Mouse (Mus musculus) heart, adult 18-20 months (tissue): Measurements from ENCODE around the gene Mprip. TPM values are rescaled to one million over a fixed set of nuclear protein-coding genes. Genes with fewer than 3 reads are reported as not detected.
A peak's percentile ranks its signal among the peaks of the same experiment; 100 is the strongest.

ENCODE experiments used
- DNase-seq, 2 experiments: peaks; one replicate each; pipeline ENCODE4 v3.0.0; 2021 to 2022; ENCODE audit warnings: mixed read lengths in 1 of 2
- total RNA-seq, 2 experiments: library from RNA; stranded (reverse); gene quantifications; 2 replicates each; pipeline ENCODE4 v1.2.3; 2021

The Mprip gene
- total RNA-seq, 2 experiments from 2014 or later, result 123 to 131 TPM

- peak; percentile 74 to 81 for DNase-seq
These were observed 98.1 kb downstream of the Mprip start for GRCm38 (mm10) chr11:59759178-59759577.

- DNase-seq, result no peak
These were observed 98.5 kb downstream of the Mprip start for GRCm38 (mm10) chr11:59759626-59760025.

GRCm38 (mm10) chr11:59760796-59761195, 99.7 kb downstream of the Mprip start:
- no peak for DNase-seq

GRCm38 (mm10) chr11:59769307-59769706, 108.2 kb downstream of the Mprip start:
- no peak for DNase-seq

- DNase-seq, result no peak
These were observed 108.6 kb downstream of the Mprip start for GRCm38 (mm10) chr11:59769738-59770137.

GRCm38 (mm10) chr11:59770753-59771152, 109.6 kb downstream of the Mprip start:
- no peak for DNase-seq

GRCm38 (mm10) chr11:59772291-59772690, 111.2 kb downstream of the Mprip start:
- no peak for DNase-seq

GRCm38 (mm10) chr11:59772902-59773301, 111.8 kb downstream of the Mprip start:
- DNase-seq, result no peak

- no peak for DNase-seq
These were observed 113.4 kb downstream of the Mprip start for GRCm38 (mm10) chr11:59774522-59774921.

GRCm38 (mm10) chr11:59775435-59776148, 114.5 kb downstream of the Mprip start:
- DNase-seq, result no peak

- DNase-seq, result no peak
These were observed 116.2 kb downstream of the Mprip start for GRCm38 (mm10) chr11:59777259-59777658.

- DNase-seq, result peak; percentile 61 to 77
These were observed 117.2 kb downstream of the Mprip start for GRCm38 (mm10) chr11:59778181-59778873.

GRCm38 (mm10) chr11:59778874-59779223, 117.7 kb downstream of the Mprip start:
- DNase-seq, result no peak

GRCm38 (mm10) chr11:59779406-59779805, 118.3 kb downstream of the Mprip start:
- DNase-seq, result no peak

- DNase-seq, result peak in 1 of 2 experiments; percentile 18
These were observed 119.1 kb downstream of the Mprip start for GRCm38 (mm10) chr11:59780241-59780640.

GRCm38 (mm10) chr11:59782091-59782590, 121.0 kb downstream of the Mprip start:
- no peak for DNase-seq

GRCm38 (mm10) chr11:59783591-59783990, 122.5 kb downstream of the Mprip start:
- DNase-seq, result no peak

- DNase-seq, result no peak
These were observed 125.5 kb downstream of the Mprip start for GRCm38 (mm10) chr11:59786444-59787198.

GRCm38 (mm10) chr11:59787199-59787781, 126.2 kb downstream of the Mprip start, which contains the start of gene Pld6:
Gene Pld6 (minus strand): TSS chr11:59787645.
- peak; percentile 58 to 62 for DNase-seq

- no peak for DNase-seq
These were observed 128.2 kb downstream of the Mprip start for GRCm38 (mm10) chr11:59789311-59789710.

- DNase-seq, result no peak
These were observed 132.3 kb downstream of the Mprip start for GRCm38 (mm10) chr11:59793390-59793789.

- DNase-seq, result no peak
These were observed 139.3 kb downstream of the Mprip start for GRCm38 (mm10) chr11:59800412-59800811.
